Mouse (Mus musculus): ENCODE data around the gene Rlf. TPM values are rescaled to one million over a fixed set of nuclear protein-coding genes. Genes with fewer than 3 reads are reported as not detected.
"Not testable (repeated sequence)": the region's sequence is repeated elsewhere in the genome, so short reads cannot be mapped to it uniquely, and the experiment has no call there.

The Rlf gene
- 10 to 100 TPM; 14.1 to 21.5 (median 19.0) TPM for polyA plus RNA-seq (2017; shearing (Covaris generic))

GRCm38 (mm10) chr4:121214793-121215304, at the start of gene Rlf:
Gene Rlf (minus strand): TSS chr4:121215084.
- ATAC-seq = peak; percentile 92

DNA sequence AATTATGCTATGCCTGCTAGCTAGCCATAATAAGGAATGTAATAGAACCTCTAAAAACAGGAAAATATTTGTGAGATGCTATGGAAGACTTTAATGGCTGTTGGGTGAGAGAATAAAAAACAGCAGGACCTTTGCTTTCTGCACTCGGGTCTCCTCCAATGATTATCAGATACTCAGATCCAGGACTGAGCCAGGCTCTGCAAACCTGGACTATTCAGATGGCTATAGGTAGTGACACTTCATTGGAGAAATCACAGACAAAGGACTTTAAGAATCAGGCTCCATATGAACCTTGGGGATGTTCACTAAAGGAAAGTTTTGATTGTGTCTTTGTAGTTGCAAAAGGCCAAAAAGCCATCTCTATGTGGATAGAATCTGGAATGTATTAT, 26.7 kb upstream of the Rlf start:
- ATAC-seq = no peak

DNA sequence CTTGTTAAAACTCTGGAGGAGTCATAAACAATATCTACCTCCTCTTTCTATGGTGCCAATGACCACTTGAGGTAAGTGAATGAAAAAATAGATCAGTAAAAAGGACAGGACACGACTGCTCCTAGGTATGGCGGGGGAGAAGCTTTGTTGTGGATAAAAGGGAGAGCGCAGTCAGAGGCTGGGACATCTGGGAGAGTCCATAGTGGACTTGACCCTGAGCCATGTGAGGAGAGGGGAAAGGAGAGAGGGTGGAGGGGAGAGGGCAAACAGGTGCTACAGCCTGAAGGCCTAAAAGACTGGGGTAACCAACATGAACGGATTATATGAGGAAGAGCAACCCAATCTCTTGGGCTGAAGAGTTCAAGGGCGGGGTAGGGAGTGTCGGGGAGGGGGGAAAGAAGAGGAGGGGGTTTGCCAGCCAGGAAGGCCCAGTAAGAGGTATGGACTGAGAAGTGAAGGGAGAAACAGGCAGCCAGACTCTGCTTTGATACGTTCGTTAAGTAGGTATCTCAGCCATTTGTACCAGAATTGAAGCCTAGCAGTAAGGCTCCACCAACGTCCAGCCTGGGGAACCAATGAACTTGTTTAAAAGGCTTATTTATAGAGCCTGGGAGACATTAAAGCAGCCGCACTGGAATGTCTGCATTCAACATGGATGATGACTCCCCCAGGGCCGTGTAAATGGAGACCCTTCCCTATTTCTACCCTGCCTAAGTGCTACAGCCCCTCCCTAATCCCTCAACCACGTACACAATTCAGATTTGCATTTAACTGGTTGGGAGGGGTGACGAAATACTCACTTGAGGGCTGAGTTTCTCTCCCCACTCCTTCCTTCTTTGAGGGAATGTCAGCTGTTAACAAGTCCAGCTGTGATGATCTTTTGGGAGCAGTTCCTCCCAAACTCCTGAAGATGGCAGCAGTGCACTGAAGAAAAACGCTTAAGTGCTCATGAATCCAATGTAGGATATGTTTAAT, 26.0 kb upstream of the Rlf start:
- no peak for ATAC-seq

GRCm38 (mm10) chr4:121239878-121240277, 25.0 kb upstream of the Rlf start:
- ATAC-seq = no peak

GRCm38 (mm10) chr4:121231772-121232414, 17.0 kb upstream of the Rlf start:
- peak; percentile 64 for ATAC-seq

DNA sequence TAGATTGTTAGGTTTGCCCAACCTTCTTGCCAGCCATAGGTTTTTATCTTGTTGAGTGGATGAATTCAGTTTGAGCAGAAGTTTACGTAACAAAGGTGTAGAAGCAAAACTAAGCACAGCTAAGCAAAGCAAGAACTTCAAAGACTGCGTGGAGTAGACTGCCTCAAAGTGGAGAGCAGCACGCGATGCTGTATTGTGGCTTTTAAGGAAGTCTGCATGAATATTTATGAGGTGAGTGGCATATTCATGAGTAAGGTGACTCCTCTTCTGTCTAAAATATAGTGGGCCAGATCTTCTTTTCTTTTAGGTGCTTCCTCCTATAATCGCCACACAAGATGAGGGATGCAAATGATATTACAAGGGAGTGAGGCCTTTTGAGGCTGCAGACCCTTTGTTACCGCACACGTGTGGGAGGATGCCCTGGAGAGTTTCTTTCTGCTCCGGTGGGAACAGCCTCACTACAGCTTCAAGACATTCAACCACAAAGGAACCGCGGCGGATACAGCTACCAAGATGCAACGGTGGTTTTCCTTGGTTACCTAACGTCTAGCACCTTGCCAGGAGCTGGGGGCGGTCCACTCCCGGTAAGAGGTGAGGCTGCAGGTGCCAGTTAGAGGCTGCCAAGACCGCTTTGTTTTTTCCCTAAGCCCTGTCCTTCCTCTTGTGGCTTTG, 16.2 kb upstream of the Rlf start:
- ATAC-seq = peak; percentile 80

- no peak for ATAC-seq
Observed at GRCm38 (mm10) chr4:121227072-121227471, 12.2 kb upstream of the Rlf start.

GRCm38 (mm10) chr4:121225177-121225576, 10.3 kb upstream of the Rlf start:
- ATAC-seq = no peak

DNA sequence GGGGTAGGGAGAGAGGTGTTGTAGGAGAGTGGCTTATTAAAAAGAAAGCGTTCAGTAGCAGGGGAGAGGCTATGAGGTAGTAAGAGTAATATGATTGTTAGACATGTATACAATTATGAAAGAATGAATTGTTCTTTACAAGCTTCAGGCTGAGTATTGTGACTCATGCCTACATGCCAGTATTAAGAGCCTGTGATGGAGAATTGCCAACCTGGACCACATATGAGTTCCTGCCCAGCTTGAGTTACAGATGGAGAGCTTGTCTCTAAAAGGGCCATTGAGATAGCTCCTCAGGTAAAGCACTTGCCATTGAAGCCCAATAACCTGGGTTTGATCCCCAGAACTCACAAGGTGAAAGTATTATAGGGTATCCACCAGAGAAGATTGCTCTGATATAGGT, 8.3 kb upstream of the Rlf start:
- no peak for ATAC-seq

DNA sequence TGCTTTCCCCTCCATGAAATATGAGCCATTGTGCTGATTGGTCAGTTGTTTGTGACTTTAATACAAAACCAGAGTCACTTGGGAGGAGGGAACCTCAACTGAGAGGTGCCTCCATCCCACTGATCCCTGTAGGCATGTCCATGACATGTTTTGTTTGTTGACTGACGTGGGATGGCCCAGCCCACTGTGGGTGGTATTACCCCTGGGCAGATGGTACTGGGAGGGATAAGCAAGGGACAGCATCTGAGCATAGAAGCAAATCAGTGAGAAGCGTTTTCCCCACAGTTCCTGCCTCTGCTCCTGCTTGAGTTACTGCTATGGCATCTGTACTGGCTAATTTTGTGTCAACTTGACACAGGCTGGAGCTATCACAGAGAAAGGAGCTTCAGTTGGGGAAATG, 1.3 kb upstream of the Rlf start:
- no peak for ATAC-seq

DNA sequence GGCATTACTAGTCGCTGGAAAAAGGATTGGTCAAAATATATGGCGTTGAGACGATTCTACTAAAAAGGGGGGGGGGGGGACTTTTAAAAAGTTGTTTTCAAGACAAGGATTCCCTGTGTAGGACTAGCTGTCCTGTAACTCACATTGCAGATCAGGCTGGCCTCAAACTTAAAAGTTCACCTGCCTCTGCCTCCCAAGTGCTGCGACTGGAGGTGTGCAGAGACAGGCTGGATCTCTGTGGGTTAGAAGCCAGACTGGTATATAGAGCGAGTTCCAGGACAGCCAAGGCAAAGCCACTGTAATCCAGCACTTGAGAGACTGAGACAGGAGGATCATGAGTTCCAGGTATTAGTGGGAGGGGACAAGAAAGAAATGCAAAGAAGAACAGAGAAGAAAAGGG, 605 bp upstream of the Rlf start:
- ATAC-seq = no peak

- ATAC-seq = peak; percentile 45
Observed at GRCm38 (mm10) chr4:121213936-121214792, 720 bp downstream of the Rlf start.

- ATAC-seq = peak; percentile 79
Observed at GRCm38 (mm10) chr4:121208911-121209310, 6.0 kb downstream of the Rlf start.

DNA sequence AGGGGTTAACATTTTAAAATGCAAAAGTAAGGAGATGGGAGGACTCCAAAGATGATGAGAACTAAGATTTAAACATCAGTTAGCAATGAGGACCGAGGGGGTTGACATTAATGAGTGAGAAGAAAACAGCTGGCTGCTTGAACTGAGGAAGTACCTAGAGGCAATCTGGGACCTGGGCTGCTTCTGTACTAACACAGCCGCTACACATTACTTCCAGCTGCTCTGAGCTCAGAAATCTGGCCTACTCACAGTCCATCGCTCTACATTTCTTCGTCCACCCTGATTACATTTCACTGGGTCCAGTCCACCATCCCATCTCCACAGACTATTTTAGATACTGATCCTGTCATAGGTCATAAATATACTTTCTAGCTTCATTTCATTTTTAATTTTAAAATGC, 17.0 kb downstream of the Rlf start:
- no peak for ATAC-seq

DNA sequence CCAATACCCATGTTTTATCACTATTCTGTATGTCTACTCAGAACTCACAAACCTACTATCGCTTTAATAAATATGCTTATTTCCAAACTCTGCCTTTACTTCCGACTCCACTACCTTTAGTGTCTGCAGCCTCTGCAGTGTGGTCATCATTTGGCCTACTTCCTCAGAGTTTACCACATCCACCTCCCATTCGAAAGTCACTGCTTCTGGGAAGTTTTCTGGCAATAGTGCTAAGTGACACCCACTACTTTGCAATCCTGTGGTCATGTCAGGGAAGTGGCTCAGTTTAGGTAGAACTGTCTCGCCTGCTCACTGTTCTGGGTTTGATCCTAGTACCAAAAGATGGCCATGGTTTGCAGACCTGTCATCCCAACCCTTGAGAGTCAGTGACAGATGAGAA, 17.9 kb downstream of the Rlf start:
- peak; percentile 29 for ATAC-seq

DNA sequence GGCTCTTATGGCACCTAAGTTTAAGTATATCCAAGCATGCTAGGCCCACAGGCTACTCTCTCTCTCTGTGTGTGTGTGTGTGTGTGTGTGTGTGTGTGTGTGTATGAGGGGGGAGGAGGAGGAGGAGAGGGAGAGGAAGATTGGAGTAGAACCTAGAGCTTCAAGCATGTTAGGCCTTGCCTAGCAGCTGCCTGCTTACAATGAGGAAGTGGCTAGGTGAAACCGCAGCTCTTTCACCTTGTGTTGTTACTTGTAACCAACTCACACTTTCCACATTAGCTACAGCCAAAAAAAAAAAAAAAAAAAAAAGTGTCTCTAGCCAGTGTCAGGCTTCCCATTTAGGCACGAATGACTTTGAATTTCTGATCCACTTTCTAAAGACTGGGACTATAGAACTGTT, 18.7 kb downstream of the Rlf start:
- ATAC-seq = peak; percentile 97

DNA sequence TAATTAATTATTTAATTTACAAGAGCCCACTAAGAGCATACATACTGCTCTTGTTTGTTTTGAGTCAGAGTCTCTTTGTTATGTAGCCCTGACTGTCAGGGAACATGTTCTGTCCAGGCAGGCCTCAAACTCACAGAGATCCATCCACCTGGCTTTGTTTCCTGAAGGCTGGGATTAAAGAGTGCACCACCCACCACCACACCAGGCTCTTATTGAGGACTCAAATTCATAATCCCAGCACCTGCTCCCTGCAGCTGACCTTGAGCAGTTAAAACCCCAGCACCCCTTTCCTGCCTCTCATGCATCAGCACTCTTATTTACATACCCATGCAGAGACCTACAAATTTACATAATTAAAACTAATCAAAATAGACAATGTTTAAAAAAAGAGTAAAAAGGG, 20.1 kb downstream of the Rlf start:
- ATAC-seq = no peak

GRCm38 (mm10) chr4:121192306-121192705, 22.6 kb downstream of the Rlf start:
- no peak for ATAC-seq

DNA sequence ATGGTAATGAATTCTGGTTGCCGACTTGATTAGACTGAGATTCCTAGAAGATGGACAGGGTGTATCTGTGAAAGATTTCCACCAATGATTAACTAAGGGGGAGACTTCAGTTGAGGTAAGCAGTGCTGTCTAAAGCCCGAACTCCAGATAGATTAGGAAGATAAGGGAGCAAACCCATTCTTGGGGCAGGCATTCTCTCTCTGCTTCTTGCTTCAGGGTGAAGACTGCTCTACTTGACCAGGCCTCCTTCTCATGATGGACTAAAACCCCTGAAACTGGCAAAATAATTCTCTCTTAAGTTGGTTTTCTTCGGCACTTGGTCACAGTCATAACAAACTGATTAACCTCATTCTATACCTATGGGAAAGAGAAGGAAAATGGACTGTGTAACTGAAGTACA, 25.5 kb downstream of the Rlf start:
- ATAC-seq = no peak

GRCm38 (mm10) chr4:121179669-121180068, 35.2 kb downstream of the Rlf start:
- ATAC-seq = no peak

DNA sequence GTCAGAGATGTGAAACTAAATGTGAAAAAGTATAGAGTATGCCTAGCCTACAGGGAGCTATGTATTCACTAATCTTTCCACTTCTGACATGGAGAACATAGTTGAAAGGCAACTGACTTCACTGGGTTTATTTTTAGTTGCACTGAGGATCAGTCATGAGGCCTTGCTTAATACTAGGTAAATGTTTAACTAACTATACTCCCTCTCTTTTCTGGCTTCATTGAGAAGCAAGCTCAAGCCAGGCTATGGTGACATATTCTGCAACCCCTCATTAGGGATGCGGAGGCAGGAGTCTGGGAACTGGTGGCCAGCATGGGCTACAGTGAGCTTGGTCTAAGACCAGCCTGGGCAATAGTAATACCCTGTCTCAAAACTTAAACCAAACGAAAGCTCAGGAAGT, 47.2 kb downstream of the Rlf start:
- no peak for ATAC-seq

GRCm38 (mm10) chr4:121166697-121167096, 48.2 kb downstream of the Rlf start:
- ATAC-seq = not testable (repeated sequence)
